Comparison of ENCODE assay signal across 10 mouse cellular contexts in the genomic region with DNA sequence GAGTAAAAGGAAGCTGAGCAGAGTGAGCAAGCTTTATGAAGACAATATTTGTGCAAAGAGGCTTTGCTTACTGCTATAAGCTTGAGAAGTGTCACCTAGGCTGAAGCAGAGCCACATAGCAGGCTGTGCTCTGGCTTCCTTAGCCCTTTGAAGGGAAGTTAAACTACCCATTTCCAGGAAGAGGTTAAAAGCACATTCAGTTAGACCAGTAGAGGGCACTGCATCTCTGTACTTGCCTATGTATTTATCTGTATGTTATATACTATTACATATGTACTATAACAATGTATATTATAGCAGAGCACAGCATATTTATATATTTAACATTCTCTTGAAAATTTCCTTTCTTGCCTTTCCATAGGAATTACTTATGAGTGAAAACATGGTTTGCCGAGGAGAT. TPM values are rescaled to one million over a fixed set of nuclear protein-coding genes. Genes with fewer than 3 reads are reported as not detected.
DNase-seq lines count a peak whose midpoint lies in the region; ATAC-seq and TF ChIP-seq lines count a peak whose summit lies in the region.
"Had no signal": no experiment of that assay in that cellular context is flagged by ENCODE, and none has a peak within 500 bp of the region (broad histone marks: within the 10 kb centered on the region; RNA-seq: fewer than 3 reads in every experiment).

No protein-coding gene starts in this region.

- H3K4me1 ChIP-seq in embryonic facial prominence, embryonic 11.5 days (ENCODE audit: control insufficient read depth, insufficient read depth, low read length): no peaks in the 10 kb centered on the region
- no peaks in the 10 kb centered on the region for H3K4me1 ChIP-seq in embryonic facial prominence, embryonic 10.5 days
- no peaks in the 10 kb centered on the region for H3K4me1 ChIP-seq in lung, embryonic 14.5 days (ENCODE audit: insufficient read depth)
- no peaks in the 10 kb centered on the region for H3K4me1 ChIP-seq in midbrain, embryonic 10.5 days
- H3K4me1 ChIP-seq: lung, embryonic 15.5 days had no signal

- H3K27ac ChIP-seq in embryonic facial prominence, embryonic 11.5 days (replicated peaks; ENCODE audit: low read depth, low read length): no peak overlapping the region
- H3K27ac ChIP-seq in embryonic facial prominence, embryonic 10.5 days (replicated peaks): no peak overlapping the region
- no peak overlapping the region for H3K27ac ChIP-seq in lung, embryonic 14.5 days (ENCODE audit: low read depth)
- H3K27ac ChIP-seq in midbrain, embryonic 10.5 days (replicated peaks): no peak overlapping the region
- H3K27ac ChIP-seq: lung, embryonic 15.5 days had no signal

- H3K4me2 ChIP-seq in embryonic facial prominence, embryonic 11.5 days (ENCODE audit: low read depth, low read length): no peak overlapping the region
- H3K4me2 ChIP-seq in lung, embryonic 14.5 days: no peak overlapping the region
- H3K4me2 ChIP-seq: lung, embryonic 15.5 days had no signal

- no peaks in the 10 kb centered on the region for H3K36me3 ChIP-seq in embryonic facial prominence, embryonic 11.5 days (replicated peaks; ENCODE audit: control insufficient read depth, insufficient read depth, low read depth, low read length)
- H3K36me3 ChIP-seq in embryonic facial prominence, embryonic 10.5 days (replicated peaks): no peaks in the 10 kb centered on the region
- no peaks in the 10 kb centered on the region for H3K36me3 ChIP-seq in lung, embryonic 14.5 days (ENCODE audit: insufficient read depth)
- no peaks in the 10 kb centered on the region for H3K36me3 ChIP-seq in midbrain, embryonic 10.5 days
- H3K36me3 ChIP-seq: G1E; lung, embryonic 15.5 days had no signal

- H3K27me3 ChIP-seq in embryonic facial prominence, embryonic 11.5 days (ENCODE audit: control insufficient read depth, insufficient read depth, low read length): no peaks in the 10 kb centered on the region
- H3K27me3 ChIP-seq in embryonic facial prominence, embryonic 10.5 days (replicated peaks; ENCODE audit: low read depth, poor library complexity, severe bottlenecking): no peaks in the 10 kb centered on the region
- no peaks in the 10 kb centered on the region for H3K27me3 ChIP-seq in lung, embryonic 14.5 days (ENCODE audit: insufficient read depth, low read length)
- no peaks in the 10 kb centered on the region for H3K27me3 ChIP-seq in midbrain, embryonic 10.5 days (ENCODE audit: low read depth, poor library complexity, severe bottlenecking)
- H3K27me3 ChIP-seq: lung, embryonic 15.5 days had no signal

- H3K9ac ChIP-seq in embryonic facial prominence, embryonic 11.5 days (replicated peaks; ENCODE audit: low read length): no peak overlapping the region
- H3K9ac ChIP-seq in lung, embryonic 14.5 days: no peak overlapping the region
- H3K9ac ChIP-seq: lung, embryonic 15.5 days had no signal

- no peak overlapping the region for H3K4me3 ChIP-seq in embryonic facial prominence, embryonic 11.5 days (ENCODE audit: low read depth, low read length)
- no peak overlapping the region for H3K4me3 ChIP-seq in embryonic facial prominence, embryonic 10.5 days
- no peak overlapping the region for H3K4me3 ChIP-seq in lung, embryonic 14.5 days (ENCODE audit: low read depth, low read length)
- no peak overlapping the region for H3K4me3 ChIP-seq in midbrain, embryonic 10.5 days
- H3K4me3 ChIP-seq: lung, embryonic 15.5 days had no signal

- no peaks in the 10 kb centered on the region for H3K9me3 ChIP-seq in embryonic facial prominence, embryonic 11.5 days (replicated peaks; ENCODE audit: control insufficient read depth, low read length)
- no peaks in the 10 kb centered on the region for H3K9me3 ChIP-seq in embryonic facial prominence, embryonic 10.5 days
- H3K9me3 ChIP-seq in lung, embryonic 14.5 days (ENCODE audit: low read depth, low read length): no peaks in the 10 kb centered on the region
- no peaks in the 10 kb centered on the region for H3K9me3 ChIP-seq in midbrain, embryonic 10.5 days (replicated peaks)
- H3K9me3 ChIP-seq: G1E; lung, embryonic 15.5 days had no signal

- peak; percentile 66 for TF ChIP-seq CTCF in lung, embryonic 14.5 days (IDR thresholded peaks at IDR 0.05; ENCODE audit: low read depth)

- ATAC-seq in embryonic facial prominence, embryonic 11.5 days (replicated peaks; ENCODE audit: insufficient number of reproducible peaks, low FRiP score, low TSS enrichment, low read depth): no peak
- no peak for ATAC-seq in lung, embryonic 14.5 days (ENCODE audit: insufficient read depth)

- peak; percentile 63 for DNase-seq in embryonic facial prominence, embryonic 11.5 days (ENCODE audit: low spot score)
- no peak for DNase-seq in embryonic facial prominence, embryonic 10.5 days (ENCODE audit: low spot score)
- DNase-seq in lung, embryonic 14.5 days: peak; percentile 79
- DNase-seq in lung, adult 18-20 months: no peak
- DNase-seq in embryo, embryonic 11 days: peak; percentile 57
- peak; percentile 41 for DNase-seq in telencephalon, adult 2 months (ENCODE audit: low read depth, low spot score)
- no peak for DNase-seq in kidney, postnatal 10 days
- DNase-seq in midbrain, embryonic 10.5 days (ENCODE audit: low spot score): no peak

- WGBS in embryonic facial prominence, embryonic 11.5 days: 90% methylated on average over 1 of the region's 1 CpGs
- 96% methylated on average over 1 of the region's 1 CpGs for WGBS in embryonic facial prominence, embryonic 10.5 days
- 85% methylated on average over 1 of the region's 1 CpGs for WGBS in lung, embryonic 14.5 days
- WGBS in midbrain, embryonic 10.5 days: 94% methylated on average over 1 of the region's 1 CpGs

RNA-seq across cellular contexts. Expression of a gene that starts 54.4 kb away (rescaled TPM):
- 11.5 and 13.0 TPM in 2 replicates for polyA plus RNA-seq in embryonic facial prominence, embryonic 11.5 days (2014; fragmentation: Nextera tagmentation; extraction: Ambion mirVana)
- polyA plus RNA-seq in embryonic facial prominence, embryonic 10.5 days (2016; fragmentation: Nextera tagmentation; extraction: Ambion mirVana): 2.9 and 3.4 TPM in 2 replicates
- 0.12 and 0.42 TPM in 2 replicates for polyA plus RNA-seq in lung, embryonic 14.5 days (2014; fragmentation: Nextera tagmentation; extraction: Ambion mirVana)
- polyA plus RNA-seq in midbrain, embryonic 10.5 days (2016; fragmentation: Nextera tagmentation; extraction: Ambion mirVana): 13.7 and 23.4 TPM in 2 replicates
- polyA plus RNA-seq: G1E had no signal

Comparison
In these comparisons a context has a peak if more than half of its experiments do, and no peak if none do; other contexts are left out.
1. DNase-seq: peak in embryonic facial prominence, embryonic 11.5 days (single experiment), lung, embryonic 14.5 days (single experiment), embryo, embryonic 11 days (single experiment) and telencephalon, adult 2 months (single experiment); none in embryonic facial prominence, embryonic 10.5 days (single experiment), lung, adult 18-20 months (0 of 2), kidney, postnatal 10 days (single experiment) and midbrain, embryonic 10.5 days (single experiment).